Mouse (Mus musculus) CH12F3 (cell line): ENCODE measurements at regions not wholly inside any gene's neighbourhood (a gene's known extent, or its start where the extent isn't known, plus 50 kb on each side); places are given as distances from the start of the nearest gene placed in this dataset.
"Not testable (repeated sequence)": the region's sequence is repeated elsewhere in the genome, so short reads cannot be mapped to it uniquely, and the experiment has no call there.

Experiments
- in situ Hi-C: fragments of 300-500 bp; cut with MboI; formaldehyde crosslinking; loops from 2 replicates; pipeline ENCODE4 v1.14.3; 2020; ENCODE audit warnings: low sequenced_read_pairs

GRCm38 (mm10) chr8:126877039-126877365 is 68.6 kb downstream of the Tomm20 start:
- in situ Hi-C loops = no loop called here

DNA sequence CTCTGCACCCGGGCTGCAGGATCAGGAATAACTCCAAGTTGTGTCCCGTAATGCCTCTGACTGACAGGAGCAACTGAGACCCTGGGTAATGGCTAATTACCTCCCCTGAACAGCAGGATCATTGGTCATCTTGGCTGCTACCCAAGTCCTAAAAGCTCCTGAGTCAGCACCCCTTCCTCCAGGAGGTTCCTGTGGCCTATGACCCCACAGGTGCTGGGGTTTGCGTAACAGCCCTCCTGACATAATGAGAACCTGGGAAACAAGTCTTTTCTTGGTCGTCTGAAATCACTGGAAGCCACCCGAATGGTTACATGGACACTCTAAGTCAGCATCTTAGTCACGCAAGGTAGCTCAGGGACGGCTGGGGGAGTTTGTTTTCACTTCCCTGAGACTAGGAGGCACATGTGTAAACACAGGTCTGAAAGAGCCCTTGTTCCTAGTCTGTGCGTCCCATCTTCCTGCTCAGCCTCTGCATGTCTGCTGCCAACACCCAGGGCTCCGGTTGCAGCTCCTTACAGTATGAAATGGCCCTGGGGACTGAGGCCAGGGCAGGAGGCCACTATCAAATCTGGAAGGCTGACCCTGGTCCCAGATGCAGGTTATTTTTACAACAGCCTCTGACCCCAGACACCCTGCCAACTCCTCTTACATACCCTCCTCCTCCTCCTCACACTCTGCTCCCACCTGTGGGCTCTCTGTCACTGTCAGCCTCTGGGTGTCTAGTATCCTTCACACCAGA is 69.2 kb downstream of the Tomm20 start:
- in situ Hi-C loops = no loop called here

DNA sequence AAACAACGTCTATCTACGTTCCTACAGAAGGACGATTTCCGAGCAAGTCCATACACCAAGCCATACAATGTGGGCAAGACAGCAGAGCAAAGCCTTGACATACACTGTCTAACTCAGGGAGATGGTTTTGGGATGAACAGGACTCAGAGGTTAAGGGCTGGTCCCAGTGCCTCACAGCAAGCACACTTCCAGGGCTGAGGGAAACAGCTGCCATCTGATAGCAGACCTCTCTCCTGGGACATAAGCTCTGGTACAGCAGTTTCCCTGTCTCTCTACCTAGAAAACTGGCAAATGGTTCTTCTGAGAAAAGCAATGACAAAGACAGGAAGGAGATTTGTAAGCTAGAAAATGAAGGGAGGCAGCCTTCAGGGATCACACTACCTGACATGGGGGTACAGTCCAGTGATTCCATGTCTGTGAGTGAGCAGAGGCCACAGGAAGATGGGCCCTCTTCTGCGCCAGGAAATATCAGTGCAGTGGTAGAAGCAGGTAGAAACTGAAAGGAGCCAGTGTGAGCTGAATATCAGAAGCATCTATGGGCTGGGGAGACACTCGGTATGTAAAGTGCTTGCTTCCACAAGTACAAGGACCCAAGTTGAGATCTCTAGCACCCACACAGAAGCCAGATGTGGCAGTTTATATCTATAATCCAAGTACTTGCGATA is 70.0 kb downstream of the Tomm20 start:
- in situ Hi-C loops = no loop called here

DNA sequence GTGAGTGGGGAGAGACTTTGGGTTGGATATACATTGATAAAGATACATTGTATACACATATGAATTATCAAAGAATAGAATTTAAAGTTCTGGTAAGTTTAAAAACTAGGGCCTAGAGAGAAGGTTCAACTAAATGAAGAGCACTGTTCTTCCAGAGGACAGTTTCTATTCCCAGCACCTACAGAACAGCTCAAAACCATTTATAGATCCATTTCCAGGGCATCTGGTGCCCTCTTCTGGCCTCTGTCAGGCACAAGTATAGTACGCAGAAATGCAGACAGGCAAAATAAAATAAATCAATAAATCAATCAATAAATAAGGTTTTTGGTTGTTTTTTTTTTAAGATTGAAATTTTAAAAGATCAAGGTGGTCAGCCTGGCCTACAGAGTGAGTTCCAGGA is 70.8 kb downstream of the Tomm20 start:
- in situ Hi-C loops = no loop called here

- in situ Hi-C loops = no loop called here
Observed at GRCm38 (mm10) chr8:126874126-126874730, 71.4 kb downstream of the Tomm20 start.

- in situ Hi-C loops = no loop called here
Observed at GRCm38 (mm10) chr8:126873306-126873705, 72.3 kb downstream of the Tomm20 start.

DNA sequence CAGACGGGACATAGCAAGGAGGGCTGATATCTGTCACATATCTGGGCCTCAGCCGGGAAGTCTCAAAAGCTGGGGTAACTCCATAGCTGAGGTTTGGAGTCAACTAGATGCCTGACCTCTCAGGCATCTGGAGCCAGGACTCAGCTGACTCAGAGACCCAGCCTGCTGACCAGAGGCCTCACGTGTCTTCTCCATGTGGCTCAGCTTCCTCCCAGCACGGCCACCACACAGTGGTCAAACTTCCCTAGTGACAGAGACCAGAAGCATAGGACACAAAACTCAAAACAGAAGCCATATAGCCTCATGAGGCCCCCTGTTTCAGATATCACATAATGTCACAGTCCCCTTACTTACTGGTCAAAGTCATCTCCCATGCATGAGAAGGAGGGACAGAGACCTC is 73.1 kb downstream of the Tomm20 start:
- in situ Hi-C loops = no loop called here

- in situ Hi-C loops = no loop called here
Observed at GRCm38 (mm10) chr8:126872133-126872532, 73.5 kb downstream of the Tomm20 start.

- in situ Hi-C loops = no loop called here
Observed at GRCm38 (mm10) chr8:126869464-126869850, 76.2 kb downstream of the Tomm20 start.

- in situ Hi-C loops = no loop called here
Observed at GRCm38 (mm10) chr8:126868831-126869463, 76.7 kb downstream of the Tomm20 start.

DNA sequence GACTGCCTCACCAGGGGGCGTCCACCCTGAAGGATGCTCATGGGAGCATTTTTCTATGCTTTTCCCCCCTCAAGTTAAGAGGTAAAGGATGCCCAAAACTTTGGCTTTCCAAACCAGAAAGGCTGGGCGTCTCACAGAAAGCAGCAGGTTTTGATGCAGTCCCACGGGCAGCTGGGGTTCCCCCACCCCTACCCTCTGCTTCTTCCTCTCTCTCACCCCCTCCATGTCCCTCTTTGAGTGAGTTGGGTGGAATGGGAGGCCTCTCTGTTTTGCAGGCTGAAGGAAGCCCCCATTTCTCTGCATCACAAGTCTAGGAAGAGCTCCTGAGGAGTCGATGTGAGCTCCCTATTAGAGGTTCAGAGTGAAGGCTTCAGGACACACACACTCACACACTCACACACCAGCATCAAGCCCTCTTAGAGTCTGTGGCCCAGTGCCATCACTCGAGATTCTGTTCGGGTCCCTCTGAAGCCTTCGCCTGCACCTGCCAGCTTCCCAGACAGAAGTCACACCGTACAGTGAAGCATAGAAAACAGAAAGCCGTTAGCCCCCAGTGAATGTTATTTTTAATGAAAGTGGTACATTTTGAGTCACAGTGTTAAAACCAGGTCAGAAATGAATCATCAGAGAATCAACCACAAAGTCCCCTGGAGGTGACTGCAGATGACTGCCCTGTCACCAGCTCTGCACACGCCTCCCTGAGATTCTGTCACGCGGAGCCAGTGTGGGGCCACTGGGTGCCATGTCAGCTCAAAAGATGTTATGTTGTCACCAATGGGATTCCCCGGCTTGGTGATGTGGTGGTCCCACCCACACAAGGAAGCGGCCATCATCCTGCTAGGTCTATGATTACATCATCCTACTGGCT is 78.3 kb downstream of the Tomm20 start:
- in situ Hi-C loops = no loop called here

DNA sequence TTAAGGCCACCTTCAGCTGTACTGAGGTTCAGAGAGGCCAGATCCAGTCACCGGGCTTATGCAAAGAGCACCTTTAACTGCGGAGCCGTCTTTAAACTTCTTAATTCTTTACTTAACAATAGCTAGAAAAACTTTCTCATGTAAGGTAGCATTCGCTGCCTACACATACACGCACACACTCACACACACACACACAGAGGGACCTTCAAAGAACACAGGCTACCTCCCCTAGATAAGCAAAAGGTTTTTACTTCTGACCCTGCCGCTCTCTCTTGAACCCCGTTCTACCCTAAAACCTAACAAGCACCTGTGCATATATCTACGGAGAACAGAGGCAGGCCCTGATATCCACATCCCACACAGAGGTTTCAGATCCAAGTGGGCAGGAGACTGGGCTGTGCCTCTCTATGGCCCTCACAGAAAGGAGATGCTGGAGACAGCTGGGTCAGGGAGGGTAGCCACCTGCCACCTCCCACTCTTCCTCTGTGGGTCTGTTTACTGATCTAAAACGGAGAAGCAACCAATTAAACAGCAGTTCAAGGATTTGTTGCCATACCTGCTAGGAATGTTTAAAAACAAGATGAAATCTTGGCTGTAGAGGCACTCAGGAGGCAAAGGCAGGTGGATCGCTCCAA is 81.2 kb downstream of the Tomm20 start:
- in situ Hi-C loops = no loop called here

DNA sequence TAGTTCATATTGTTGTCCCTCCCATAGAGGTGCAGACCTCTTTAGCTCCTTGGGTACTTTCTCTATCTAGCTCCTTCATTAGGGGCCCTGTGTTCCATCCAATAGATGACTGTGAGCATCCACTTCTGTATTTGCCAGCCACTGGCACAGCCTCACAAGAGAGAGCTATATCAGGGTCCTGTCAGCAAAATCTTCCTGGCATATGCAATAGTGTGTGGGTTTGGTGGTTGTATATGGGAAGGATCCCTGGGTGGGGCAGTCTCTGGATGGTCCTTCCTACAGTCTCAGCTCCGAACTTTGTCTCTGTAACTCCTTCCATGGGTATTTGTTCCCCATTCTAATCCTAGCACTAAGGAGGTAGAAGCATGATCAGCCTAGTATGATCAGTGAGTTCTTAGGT is 82.0 kb downstream of the Tomm20 start:
- in situ Hi-C loops = not testable (repeated sequence)

DNA sequence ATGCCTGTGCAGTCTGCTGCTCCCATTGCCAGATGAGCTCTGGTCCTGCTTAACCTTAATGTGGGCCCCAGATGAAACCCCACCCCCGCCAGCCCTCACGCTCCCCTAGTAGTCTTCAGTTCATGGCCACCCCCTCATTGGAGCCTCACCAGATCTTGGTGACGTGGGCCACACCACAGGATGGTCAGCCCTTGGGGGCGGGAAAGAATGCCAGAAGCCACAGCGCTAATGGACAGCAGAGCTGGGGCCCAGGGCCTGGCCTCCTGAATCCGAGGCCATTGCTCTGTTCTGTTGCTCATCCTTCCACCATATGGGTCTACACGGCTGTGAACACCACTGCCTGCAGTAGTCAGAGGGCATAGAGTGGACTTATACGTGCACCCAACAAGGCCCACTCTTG is 83.9 kb downstream of the Tomm20 start:
- in situ Hi-C loops = no loop called here

DNA sequence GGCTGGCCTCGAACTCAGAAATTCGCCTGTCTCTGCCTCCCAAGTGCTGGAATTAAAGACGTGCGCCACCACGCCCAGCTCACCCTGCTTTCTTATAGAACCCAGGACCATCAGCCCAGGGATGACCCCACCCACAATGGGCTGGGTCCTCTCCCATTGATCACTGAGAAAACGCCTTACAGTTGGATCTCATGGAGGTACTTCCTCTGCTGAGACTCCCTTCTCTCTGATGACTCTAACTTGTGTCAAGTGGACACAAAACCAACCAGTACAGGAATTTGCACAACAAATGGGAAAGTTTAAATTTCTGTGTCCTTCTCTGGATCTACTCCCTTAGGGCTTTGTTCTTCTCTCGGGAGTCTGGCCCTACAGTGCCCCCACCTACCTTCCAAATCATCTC is 85.0 kb downstream of the Tomm20 start:
- in situ Hi-C loops = no loop called here

- in situ Hi-C loops = no loop called here
Observed at GRCm38 (mm10) chr8:126859706-126860424, 85.8 kb downstream of the Tomm20 start.

GRCm38 (mm10) chr8:126857307-126858203 is 88.1 kb downstream of the Tomm20 start:
- in situ Hi-C loops = no loop called here

- in situ Hi-C loops = no loop called here
Observed at GRCm38 (mm10) chr8:126855914-126856313, 89.7 kb downstream of the Tomm20 start.
